ENCODE assay signal across 15 mouse cellular contexts in the genomic region with DNA sequence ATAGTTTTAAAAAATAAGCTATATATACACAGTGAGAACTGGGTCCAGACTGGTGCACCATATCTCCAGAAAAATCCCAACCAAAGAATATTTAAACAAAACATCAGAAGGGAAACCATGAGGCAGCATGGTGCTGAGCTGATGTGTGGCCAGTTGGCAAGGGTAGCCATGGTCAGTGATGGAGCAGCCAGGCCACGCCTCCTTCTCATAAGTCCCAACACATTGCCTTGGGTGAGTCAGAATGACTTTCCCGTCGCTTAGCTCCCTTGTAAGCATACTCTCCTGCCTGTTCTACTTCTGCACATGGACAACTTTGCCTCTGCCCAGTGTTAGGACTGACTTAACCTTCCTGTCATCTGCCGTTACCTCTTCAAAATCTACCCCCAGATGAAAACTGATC.
"Had no signal": no experiment of that assay in that cellular context is flagged by ENCODE, and none has a peak within 500 bp of the region (broad histone marks: within the 10 kb centered on the region; RNA-seq: fewer than 3 reads in every experiment).

No protein-coding gene starts in this region.

- H3K4me3 ChIP-seq: limb, embryonic 12.5 days; liver, embryonic 13.5 days; lung, embryonic 15.5 days; megakaryocyte, embryonic 14.5 days; midbrain, embryonic 12.5 days; neural tube, embryonic 13.5 days; stomach, embryonic 15.5 days had no signal

- DNase-seq: kidney, postnatal 25 days; liver; liver, embryonic 13.5 days; liver, postnatal 0 days; lung, postnatal 14 days; right cerebral cortex, postnatal 14 days; thymus, postnatal 36 days had no signal

- H3K27ac ChIP-seq: limb, embryonic 12.5 days; liver, embryonic 13.5 days; lung, embryonic 15.5 days; macrophage; midbrain, embryonic 12.5 days; neural tube, embryonic 13.5 days; stomach, embryonic 15.5 days had no signal

- H3K9me3 ChIP-seq: limb, embryonic 12.5 days; liver, embryonic 13.5 days; lung, embryonic 15.5 days; megakaryocyte, embryonic 14.5 days; midbrain, embryonic 12.5 days; neural tube, embryonic 13.5 days; stomach, embryonic 15.5 days had no signal

- H3K36me3 ChIP-seq: lung, embryonic 15.5 days; stomach, embryonic 15.5 days had no signal

- H3K9ac ChIP-seq: limb, embryonic 12.5 days; liver, embryonic 13.5 days; liver, postnatal 0 days; lung, embryonic 15.5 days; midbrain, embryonic 12.5 days; neural tube, embryonic 13.5 days; stomach, embryonic 15.5 days had no signal

- H3K27me3 ChIP-seq: limb, embryonic 12.5 days; liver, embryonic 13.5 days; lung, embryonic 15.5 days; megakaryocyte, embryonic 14.5 days; midbrain, embryonic 12.5 days; neural tube, embryonic 13.5 days; stomach, embryonic 15.5 days had no signal

- H3K4me2 ChIP-seq: limb, embryonic 12.5 days; liver, embryonic 13.5 days; lung, embryonic 15.5 days; midbrain, embryonic 12.5 days; neural tube, embryonic 13.5 days; stomach, embryonic 15.5 days had no signal

- H3K4me1 ChIP-seq: limb, embryonic 12.5 days; liver, embryonic 13.5 days; lung, embryonic 15.5 days; megakaryocyte, embryonic 14.5 days; midbrain, embryonic 12.5 days; neural tube, embryonic 13.5 days; stomach, embryonic 15.5 days had no signal

- ATAC-seq: liver, postnatal 0 days; midbrain, embryonic 16.5 days had no signal
